Mouse (Mus musculus): ENCODE data around the gene Tmprss12.

- TF ChIP-seq CTCF (conservative IDR thresholded peaks at IDR 0.05; ENCODE audit: low read length): no peak; the same call in 1 of the 2 replicates
- no peak for TF ChIP-seq POU5F1 (IDR thresholded peaks at IDR 0.05; ENCODE audit: borderline replicate concordance, low read length)
- no peak for TF ChIP-seq NANOG (IDR thresholded peaks at IDR 0.05; ENCODE audit: borderline replicate concordance, low read length)
Measured at GRCm38 (mm10) chr15:100241780-100242179, 38.9 kb upstream of the Tmprss12 start.
